ENCODE assay signal across 28 mouse cellular contexts in genomic region chr4:132454216-132454615, GRCm38 (mm10). TPM values are rescaled to one million over a fixed set of nuclear protein-coding genes. Genes with fewer than 3 reads are reported as not detected.
DNase-seq lines count a peak whose midpoint lies in the region; ATAC-seq and TF ChIP-seq lines count a peak whose summit lies in the region.
"Had no signal": no experiment of that assay in that cellular context is flagged by ENCODE, and none has a peak within 500 bp of the region (broad histone marks: within the 10 kb centered on the region; RNA-seq: fewer than 3 reads in every experiment).

No protein-coding gene starts in this region.

- H3K27ac ChIP-seq in liver, adult 2 months (replicated peaks; ENCODE audit: insufficient read depth, low read depth, low read length) = no peak overlapping the region
- H3K27ac ChIP-seq in liver, embryonic 12.5 days = no peak overlapping the region
- H3K27ac ChIP-seq in CH12.LX (ENCODE audit: insufficient read depth, low read depth) = no peak overlapping the region
- no peak overlapping the region for H3K27ac ChIP-seq in hindbrain, postnatal 0 days
- H3K27ac ChIP-seq: forebrain, embryonic 13.5 days; heart, embryonic 10.5 days; heart, embryonic 15.5 days; hindbrain, embryonic 12.5 days; kidney, postnatal 0 days; macrophage; midbrain, embryonic 13.5 days; neural tube, embryonic 13.5 days had no signal

- H3K4me1 ChIP-seq in liver, adult 2 months (ENCODE audit: control insufficient read depth, insufficient read depth, low read length) = no peaks in the 10 kb centered on the region
- peaks cover 11% of the 10 kb centered on the region for H3K4me1 ChIP-seq in liver, embryonic 12.5 days
- H3K4me1 ChIP-seq in CH12.LX (ENCODE audit: control insufficient read depth in 1 of 2, insufficient read depth in 2 of 2) = peaks cover 3 to 16% of the 10 kb centered on the region in 2 experiments; a peak in 3 of 4 replicates
- no peaks in the 10 kb centered on the region for H3K4me1 ChIP-seq in hindbrain, postnatal 0 days (ENCODE audit: insufficient read depth, low read length)
- H3K4me1 ChIP-seq: forebrain, embryonic 13.5 days; heart, embryonic 10.5 days; heart, embryonic 15.5 days; hindbrain, embryonic 12.5 days; midbrain, embryonic 13.5 days; neural tube, embryonic 13.5 days had no signal

- peak; percentile 50 for TF ChIP-seq RAD21 in CH12.LX (IDR thresholded peaks at IDR 0.05; ENCODE audit: low read depth, low read length)

- H3K4me2 ChIP-seq in liver, embryonic 12.5 days = no peak overlapping the region
- no peak overlapping the region for H3K4me2 ChIP-seq in CH12.LX (ENCODE audit: insufficient read depth, low read depth, poor library complexity, severe bottlenecking)
- no peak overlapping the region for H3K4me2 ChIP-seq in hindbrain, postnatal 0 days (ENCODE audit: low read depth, low read length)
- H3K4me2 ChIP-seq: forebrain, embryonic 13.5 days; heart, embryonic 15.5 days; hindbrain, embryonic 12.5 days; midbrain, embryonic 13.5 days; neural tube, embryonic 13.5 days had no signal

- H3K9me3 ChIP-seq in liver, embryonic 12.5 days (replicated peaks) = no peaks in the 10 kb centered on the region
- no peaks in the 10 kb centered on the region for H3K9me3 ChIP-seq in CH12.LX (replicated peaks; ENCODE audit: low read length)
- H3K9me3 ChIP-seq in hindbrain, postnatal 0 days (ENCODE audit: low read length) = no peaks in the 10 kb centered on the region
- H3K9me3 ChIP-seq: forebrain, embryonic 13.5 days; heart, embryonic 10.5 days; heart, embryonic 15.5 days; hindbrain, embryonic 12.5 days; midbrain, embryonic 13.5 days; neural tube, embryonic 13.5 days had no signal

- no peak for TF ChIP-seq EP300 in CH12.LX (IDR thresholded peaks at IDR 0.05; ENCODE audit: low read length)

- no peak for TF ChIP-seq POLR2A in liver, adult 2 months (IDR thresholded peaks at IDR 0.05; ENCODE audit: extremely low read depth, insufficient read depth, low read length)
- no peak for TF ChIP-seq POLR2A in CH12.LX (IDR thresholded peaks at IDR 0.05; ENCODE audit: low read depth, low read length)

- no peaks in the 10 kb centered on the region for H3K79me2 ChIP-seq in liver, adult 2 months (ENCODE audit: control insufficient read depth, insufficient read depth, low read length)
- no peaks in the 10 kb centered on the region for H3K79me2 ChIP-seq in CH12.LX (replicated peaks; ENCODE audit: control insufficient read depth, extremely low read depth, insufficient read depth, poor library complexity, severe bottlenecking)

- no peak overlapping the region for H3K4me3 ChIP-seq in liver, adult 2 months (ENCODE audit: insufficient read depth, low read depth, low read length)
- H3K4me3 ChIP-seq in liver, embryonic 12.5 days = no peak overlapping the region
- H3K4me3 ChIP-seq in CH12.LX (replicated peaks in 1 of 3; ENCODE audit: low read depth in 2 of 3, low read length in 2 of 3, poor library complexity in 1 of 3) = no peak overlapping the region
- H3K4me3 ChIP-seq in hindbrain, postnatal 0 days (ENCODE audit: low read length) = no peak overlapping the region
- H3K4me3 ChIP-seq: forebrain, embryonic 13.5 days; heart, embryonic 10.5 days; heart, embryonic 15.5 days; hindbrain, embryonic 12.5 days; midbrain, embryonic 13.5 days; neural tube, embryonic 13.5 days had no signal

- ATAC-seq in liver, embryonic 12.5 days = no peak
- no peak for ATAC-seq in hindbrain, postnatal 0 days
- ATAC-seq: forebrain, embryonic 13.5 days; lung, postnatal 0 days; midbrain, embryonic 13.5 days had no signal

- 89% methylated on average over 6 of the region's 6 CpGs for WGBS in liver, adult 2 months
- WGBS in liver, embryonic 12.5 days (ENCODE audit: insufficient replicate concordance) = 55% methylated on average over 4 of the region's 6 CpGs
- 88% methylated on average over 6 of the region's 6 CpGs for WGBS in hindbrain, postnatal 0 days

- H3K36me3 ChIP-seq in liver, adult 2 months (ENCODE audit: control insufficient read depth, insufficient read depth, low read length) = peaks cover 4% of the 10 kb centered on the region
- H3K36me3 ChIP-seq in liver, embryonic 12.5 days = peaks cover 28% of the 10 kb centered on the region
- peaks cover 14 to 34% of the 10 kb centered on the region in 2 experiments for H3K36me3 ChIP-seq in CH12.LX (replicated peaks in 1 of 2; ENCODE audit: control insufficient read depth in 1 of 2, insufficient read depth in 1 of 2, low read length in 1 of 2)
- peaks cover 7% of the 10 kb centered on the region; the same call in 1 of the 2 replicates for H3K36me3 ChIP-seq in hindbrain, postnatal 0 days (ENCODE audit: insufficient read depth, low read length)

- TF ChIP-seq CTCF in liver, adult 2 months (IDR thresholded peaks at IDR 0.05; ENCODE audit: low read depth, low read length) = peak; percentile 27; the same call in 1 of the 2 replicates
- TF ChIP-seq CTCF in CH12.LX (conservative IDR thresholded peaks at IDR 0.05 in 1 of 2, IDR thresholded peaks at IDR 0.05 in 1 of 2; ENCODE audit: low read depth in 2 of 2, low read length in 2 of 2) = peak in 1 of 2 experiments; percentile 48; a peak in 2 of 4 replicates
- no peak for TF ChIP-seq CTCF in hindbrain, postnatal 0 days (IDR thresholded peaks at IDR 0.05; ENCODE audit: low read depth)

- in situ Hi-C loops in CH12.LX (cut with MboI; ENCODE audit: low pct_ligation_motif_present, low pct_unique_long_range_greater_than_20kb, low sequenced_read_pairs) = no loop called here

- H3K27me3 ChIP-seq in liver, adult 2 months (ENCODE audit: control insufficient read depth, insufficient read depth, low read length) = no peaks in the 10 kb centered on the region
- H3K27me3 ChIP-seq in liver, embryonic 12.5 days (replicated peaks) = no peaks in the 10 kb centered on the region
- H3K27me3 ChIP-seq in CH12.LX (replicated peaks) = no peaks in the 10 kb centered on the region
- H3K27me3 ChIP-seq in hindbrain, postnatal 0 days (ENCODE audit: insufficient read depth, low read length) = no peaks in the 10 kb centered on the region
- H3K27me3 ChIP-seq: forebrain, embryonic 13.5 days; heart, embryonic 15.5 days; hindbrain, embryonic 12.5 days; midbrain, embryonic 13.5 days; neural tube, embryonic 13.5 days had no signal

- no peak overlapping the region for H3K9ac ChIP-seq in liver, adult 2 months (ENCODE audit: low read depth, low read length)
- H3K9ac ChIP-seq in liver, embryonic 12.5 days = no peak overlapping the region
- no peak overlapping the region for H3K9ac ChIP-seq in CH12.LX (ENCODE audit: insufficient read depth, low read depth)
- H3K9ac ChIP-seq in hindbrain, postnatal 0 days (replicated peaks; ENCODE audit: low read length) = no peak overlapping the region
- H3K9ac ChIP-seq: forebrain, embryonic 13.5 days; heart, embryonic 15.5 days; hindbrain, embryonic 12.5 days; midbrain, embryonic 13.5 days; neural tube, embryonic 13.5 days had no signal

- no peak for DNase-seq in liver, adult 2 months (ENCODE audit: extremely low read depth, low read depth, low spot score)
- DNase-seq in CH12.LX (ENCODE audit: extremely low read depth) = no peak
- peak; percentile 36 for DNase-seq in R1 (ENCODE audit: low read depth, low spot score)
- DNase-seq in hindbrain, postnatal 0 days (ENCODE audit: low spot score) = no peak
- DNase-seq in heart, adult 9 months (ENCODE audit: low spot score in 2 of 2) = no peak
- no peak for DNase-seq in urinary bladder, postnatal 36 days (ENCODE audit: low spot score in 2 of 2)
- DNase-seq: adrenal gland, adult 8-10 months; B cell, adult 2 months; cerebellum, adult 8-10 months; cerebellum, postnatal 36 days; gastrocnemius, postnatal 14 days; kidney, adult 8-10 months; kidney, postnatal 4 days; layer of hippocampus, postnatal 36 days; left cerebral cortex, postnatal 4 days; lung, adult 18-20 months; right cerebral cortex, postnatal 4 days; thymus, postnatal 14 days had no signal

- dilution Hi-C loops in CH12.LX (cut with MboI; ENCODE audit: extremely low pct_ligation_motif_present, extremely low pct_unique_long_range_greater_than_20kb, low sequenced_read_pairs) = no loop called here

TF ChIP-seq in CH12.LX, 34 proteins besides CTCF, POLR2A, EP300 and RAD21:
- TF ChIP-seq KAT2A (IDR thresholded peaks at IDR 0.05; ENCODE audit: insufficient replicate concordance, low read length) = no peak
- peak; percentile 20 for TF ChIP-seq SMC3 (IDR thresholded peaks at IDR 0.05; ENCODE audit: low read depth, low read length)
- no peak for TF ChIP-seq ELF1 (IDR thresholded peaks at IDR 0.05; ENCODE audit: low read depth, low read length)

RNA-seq across cellular contexts. Expression of gene Med18, which starts 9.5 kb away (rescaled TPM):
- 3.8 TPM in 2 replicates for total RNA-seq in liver, adult 2 months (2014; rRNA removed)
- polyA plus RNA-seq in liver, adult 2 months (2012; rRNA removed) = 1.0 and 1.4 TPM in 2 replicates
- polyA plus RNA-seq in liver, embryonic 12.5 days (2016; fragmentation: Nextera tagmentation; extraction: Ambion mirVana) = 19.4 and 21.2 TPM in 2 replicates
- total RNA-seq in CH12.LX (2012; rRNA removed) (17.6 and 20.9 TPM in 2 replicates), CH12.LX (2014; rRNA removed) (13.9 and 15.5 TPM in 2 replicates)
- 12.7 TPM in 2 replicates for polyA plus RNA-seq in CH12.LX (2012; ENCODE audit: insufficient read length, low read depth)
- total RNA-seq in hindbrain, postnatal 0 days (2014; rRNA removed) = 11.4 and 11.6 TPM in 2 replicates
- polyA plus RNA-seq in hindbrain, postnatal 0 days (2015; fragmentation: Nextera tagmentation; extraction: Ambion mirVana) = 12.1 and 13.8 TPM in 2 replicates

RNA-seq across cellular contexts. Expression of gene Phactr4, which starts 31.9 kb away (rescaled TPM):
- total RNA-seq in liver, adult 2 months (2014; rRNA removed) = 6.6 and 8.9 TPM in 2 replicates
- polyA plus RNA-seq in liver, adult 2 months (2012; rRNA removed) = 7.2 and 8.0 TPM in 2 replicates
- polyA plus RNA-seq in liver, embryonic 12.5 days (2016; fragmentation: Nextera tagmentation; extraction: Ambion mirVana) = 14.4 and 14.5 TPM in 2 replicates
- total RNA-seq in CH12.LX (2012; rRNA removed) (1.0 and 1.4 TPM in 2 replicates), CH12.LX (2014; rRNA removed) (0.72 and 0.95 TPM in 2 replicates)
- polyA plus RNA-seq in CH12.LX (2012; ENCODE audit: insufficient read length, low read depth) = 9.6 and 9.9 TPM in 2 replicates
- 4.0 and 5.0 TPM in 2 replicates for total RNA-seq in hindbrain, postnatal 0 days (2014; rRNA removed)
- 5.2 and 5.4 TPM in 2 replicates for polyA plus RNA-seq in hindbrain, postnatal 0 days (2015; fragmentation: Nextera tagmentation; extraction: Ambion mirVana)

RNA-seq across cellular contexts. Expression of gene Sesn2, which starts 56.1 kb away (rescaled TPM):
- 2.7 and 3.6 TPM in 2 replicates for total RNA-seq in liver, adult 2 months (2014; rRNA removed)
- 5.5 and 6.0 TPM in 2 replicates for polyA plus RNA-seq in liver, adult 2 months (2012; rRNA removed)
- 9.3 and 10.6 TPM in 2 replicates for polyA plus RNA-seq in liver, embryonic 12.5 days (2016; fragmentation: Nextera tagmentation; extraction: Ambion mirVana)
- total RNA-seq in CH12.LX (2012; rRNA removed) (44.3 and 68.1 TPM in 2 replicates), CH12.LX (2014; rRNA removed) (35.4 and 35.6 TPM in 2 replicates)
- 31.5 and 40.1 TPM in 2 replicates for polyA plus RNA-seq in CH12.LX (2012; ENCODE audit: insufficient read length, low read depth)
- total RNA-seq in hindbrain, postnatal 0 days (2014; rRNA removed) = 22.8 and 25.7 TPM in 2 replicates
- polyA plus RNA-seq in hindbrain, postnatal 0 days (2015; fragmentation: Nextera tagmentation; extraction: Ambion mirVana) = 18.3 and 19.9 TPM in 2 replicates
